Mouse (Mus musculus) lung, postnatal 0 days (tissue): Measurements from ENCODE around the gene Mttp.

Source experiments
- CTCF ChIP-seq: IDR thresholded peaks from 2 replicates; pipeline ENCODE4 v1.5.1; 2016; ENCODE audit warnings: antibody characterized with exemption, mild to moderate bottlenecking
- EP300 ChIP-seq: IDR thresholded peaks from 2 replicates; pipeline ENCODE4 v1.6.1; 2016; ENCODE audit warnings: antibody characterized with exemption, mild to moderate bottlenecking, control low read depth

DNA sequence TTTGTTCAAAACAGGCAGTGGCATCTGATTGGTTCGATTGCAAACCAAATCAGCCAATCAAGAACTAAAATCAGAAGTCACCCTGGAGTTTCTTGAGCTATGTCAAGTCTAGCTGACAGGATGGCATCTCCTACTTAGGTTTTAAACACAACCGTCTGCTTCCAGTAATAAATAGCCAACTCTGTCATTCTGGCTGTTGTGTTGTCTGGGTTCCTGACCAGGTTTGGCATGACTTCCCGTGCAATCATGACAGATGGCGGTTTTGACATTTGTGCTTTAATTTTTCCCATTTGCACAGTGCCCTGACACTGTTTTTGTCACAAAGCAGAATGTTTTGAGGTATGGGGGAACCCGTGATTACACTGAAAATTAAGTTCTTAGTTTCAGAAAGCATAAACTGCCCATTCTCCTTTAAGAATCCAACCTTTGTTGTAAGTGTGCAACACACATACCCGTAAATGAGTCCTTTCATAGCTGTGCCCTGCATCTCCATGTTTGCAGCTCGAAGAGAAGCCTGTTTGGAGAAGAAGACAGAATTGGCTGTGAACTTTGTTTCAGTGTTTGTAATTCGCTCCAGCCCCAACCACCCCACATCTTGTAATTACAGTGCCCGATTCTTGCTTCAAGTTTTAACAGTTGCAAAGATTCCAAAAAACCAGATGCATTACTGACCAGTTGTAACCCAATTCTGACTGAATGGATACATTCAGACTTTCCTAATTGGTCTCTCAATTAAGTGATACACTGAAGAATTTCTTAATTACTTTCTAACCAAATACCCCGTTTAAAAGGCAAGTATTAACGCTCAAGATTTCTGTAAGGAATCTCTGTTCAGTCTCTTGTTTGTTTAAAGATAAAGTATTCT is 67.1 kb downstream of the Mttp start:
- no peak for TF ChIP-seq CTCF
- TF ChIP-seq EP300: no peak
